Mouse (Mus musculus): ENCODE results near the gene Zfyve28.

DNA sequence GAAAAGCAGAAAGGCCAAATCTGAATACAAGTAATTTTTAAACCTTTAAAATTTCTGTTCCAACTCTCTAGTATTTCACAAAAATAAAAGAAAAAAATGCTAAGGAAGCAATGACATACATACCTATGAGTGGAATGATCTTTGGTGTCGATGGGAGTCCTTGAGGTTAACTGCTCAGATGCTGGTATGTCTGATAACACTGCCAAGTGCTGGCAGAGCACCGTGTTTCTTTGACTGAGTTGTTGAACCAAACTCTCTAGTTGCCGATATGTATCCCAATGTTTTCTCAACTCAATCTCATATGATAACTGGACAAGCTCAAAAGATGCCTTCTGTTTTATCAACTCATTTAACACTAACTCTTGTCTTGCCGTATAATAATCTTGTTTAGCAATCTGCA lies 122.5 kb downstream of the Zfyve28 start:
- TF ChIP-seq GATA1 (IDR thresholded peaks at IDR 0.05; ENCODE audit: borderline replicate concordance, low read length) (no peak), FLI1 (IDR thresholded peaks at IDR 0.05; ENCODE audit: low read length) (no peak)
